Mouse (Mus musculus) intestine, postnatal 0 days (tissue): ENCODE measurements around the gene Gls2. TPM values are rescaled to one million over a fixed set of nuclear protein-coding genes. Genes with fewer than 3 reads are reported as not detected.

Experiments used
- ATAC-seq: fragments of 200-750 bp; cut with Nextera tagmentation; 2 replicates; pipeline ENCODE4 v1.8.0; 2017; ENCODE audit warnings: mild to moderate bottlenecking, moderate TSS enrichment, moderate library complexity
- H3K27ac ChIP-seq: fragments of 300-500 bp; sonication (generic); 2 replicates; pipeline ENCODE4 v1.5.1; 2014; ENCODE audit warnings: mild to moderate bottlenecking, low read depth, low read length, moderate library complexity
- H3K27me3 ChIP-seq: fragments of 300-500 bp; sonication (generic); replicated peaks from 2 replicates; pipeline ENCODE4 v1.6.1; 2014; ENCODE audit warnings: low read length, mixed read lengths; ENCODE audit not compliant: control insufficient read depth, insufficient read depth
- H3K36me3 ChIP-seq: fragments of 300-500 bp; sonication (generic); 2 replicates; pipeline ENCODE4 v1.6.1; 2014; ENCODE audit warnings: mild to moderate bottlenecking, moderate library complexity; ENCODE audit not compliant: control insufficient read depth, insufficient read depth
- H3K4me1 ChIP-seq: fragments of 300-500 bp; sonication (generic); replicated peaks from 2 replicates; pipeline ENCODE4 v1.6.1; 2014; ENCODE audit warnings: antibody characterized with exemption, low read length, mixed read lengths; ENCODE audit not compliant: control insufficient read depth, insufficient read depth
- H3K4me2 ChIP-seq: fragments of 300-500 bp; sonication (generic); replicated peaks from 2 replicates; pipeline ENCODE4 v1.6.1; 2014; ENCODE audit warnings: low read depth, mild to moderate bottlenecking, moderate library complexity
- H3K4me3 ChIP-seq: fragments of 300-500 bp; sonication (generic); 2 replicates; pipeline ENCODE4 v1.5.1; 2014; ENCODE audit warnings: low read depth, low read length
- H3K9ac ChIP-seq: fragments of 300-500 bp; sonication (generic); 2 replicates; pipeline ENCODE4 v1.6.1; 2014; ENCODE audit warnings: mild to moderate bottlenecking, low read depth, low read length
- H3K9me3 ChIP-seq: fragments of 300-500 bp; sonication (generic); 2 replicates; pipeline ENCODE4 v1.6.1; 2016; ENCODE audit warnings: mixed run types; ENCODE audit not compliant: control insufficient read depth
- CTCF ChIP-seq: sonication (generic); IDR thresholded peaks from 2 replicates; pipeline ENCODE4 v1.5.1; 2016; ENCODE audit warnings: low read depth, mild to moderate bottlenecking, control low read depth, antibody characterized with exemption, moderate library complexity
- WGBS: fragments of 180-500 bp; shearing (Covaris S2); extraction: QIAGEN DNeasy Blood & Tissue Kit; methylation state at CpG from one replicate; pipeline ENCODE4 v1.1.7; 2014; 5-methylcytosine and 5-hydroxymethylcytosine counted together
- polyA plus RNA-seq: library from polyadenylated mRNA; unstranded; fragments of >200 nt; fragmentation: Nextera tagmentation; extraction: Ambion mirVana; gene quantifications from 2 replicates; pipeline ENCODE4 v1.2.1, GENCODE M21; 2015

Gls2 gene
- polyA plus RNA-seq, 1 experiment from 2014 or later: 0.42 TPM

- no peaks in the 10 kb centered on the region for H3K27me3 ChIP-seq
- no peaks in the 10 kb centered on the region for H3K9me3 ChIP-seq
- H3K27ac ChIP-seq: no peak overlapping the region
- no peaks in the 10 kb centered on the region for H3K4me1 ChIP-seq
- WGBS: 94% methylated on average over 8 of the region's 8 CpGs
- H3K4me3 ChIP-seq: no peak overlapping the region
- TF ChIP-seq CTCF: no peak
- ATAC-seq: no peak
- H3K9ac ChIP-seq: no peak overlapping the region
- H3K36me3 ChIP-seq: no peaks in the 10 kb centered on the region
- no peak overlapping the region for H3K4me2 ChIP-seq
Measured at GRCm38 (mm10) chr10:128228009-128228408, 33.8 kb downstream of the Gls2 start.

- Histone ChIP-seq H3K4me1 (no peaks in the 10 kb centered on the region), H3K4me2 (no peak overlapping the region), H3K27me3 (no peaks in the 10 kb centered on the region), H3K27ac (no peak overlapping the region), H3K4me3 (no peak overlapping the region), H3K9ac (no peak overlapping the region), H3K36me3 (no peaks in the 10 kb centered on the region), H3K9me3 (no peaks in the 10 kb centered on the region)
- no peak for ATAC-seq
- no peak for TF ChIP-seq CTCF
- WGBS: 78% methylated on average over 12 of the region's 12 CpGs
Measured at GRCm38 (mm10) chr10:128230582-128230981, 36.3 kb downstream of the Gls2 start.

- Histone ChIP-seq H3K27ac (peak overlapping the region; percentile 79; the same call in 1 of the 2 replicates), H3K4me1 (no peaks in the 10 kb centered on the region), H3K27me3 (no peaks in the 10 kb centered on the region), H3K4me2 (peak overlapping the region; percentile 95), H3K9me3 (no peaks in the 10 kb centered on the region), H3K9ac (0 out of 2 replicates have a peak overlapping the region, but pooled peaks have one; percentile 67), H3K36me3 (no peaks in the 10 kb centered on the region), H3K4me3 (peak overlapping the region; percentile 86)
- ATAC-seq: no peak
- 9% methylated on average over 5 of the region's 5 CpGs for WGBS
- no peak for TF ChIP-seq CTCF
Measured at GRCm38 (mm10) chr10:128231146-128231545, 36.9 kb downstream of the Gls2 start.

- H3K27me3 ChIP-seq: no peaks in the 10 kb centered on the region
- peak within 1 kb of the TSS; percentile 79 for H3K27ac ChIP-seq
- TF ChIP-seq CTCF: no peak
- under 1% methylated on average over 58 of the region's 58 CpGs for WGBS
- H3K9ac ChIP-seq: peak within 1 kb of the TSS; percentile 67
- peak; percentile 89 for ATAC-seq
- H3K4me3 ChIP-seq: peak within 1 kb of the TSS; percentile 86
- H3K9me3 ChIP-seq: no peaks in the 10 kb centered on the region
- H3K4me1 ChIP-seq: no peaks in the 10 kb centered on the region
- H3K4me2 ChIP-seq: peak within 1 kb of the TSS; percentile 95
- no peaks in the 10 kb centered on the region for H3K36me3 ChIP-seq
Measured at GRCm38 (mm10) chr10:128231697-128232419, 37.6 kb downstream of the Gls2 start, which contains the start of gene Timeless. Gene Timeless, plus strand, starts transcription at chr10:128232065.

GRCm38 (mm10) chr10:128232420-128232985 lies 38.2 kb downstream of the Gls2 start:
- H3K9ac ChIP-seq: peak overlapping the region; percentile 67
- no peaks in the 10 kb centered on the region for H3K27me3 ChIP-seq
- no peaks in the 10 kb centered on the region for H3K4me1 ChIP-seq
- no peaks in the 10 kb centered on the region for H3K9me3 ChIP-seq
- H3K4me2 ChIP-seq: peak overlapping the region; percentile 95
- under 1% methylated on average over 14 of the region's 14 CpGs for WGBS
- peak overlapping the region; percentile 79 for H3K27ac ChIP-seq
- no peaks in the 10 kb centered on the region for H3K36me3 ChIP-seq
- peak; percentile 89 for TF ChIP-seq CTCF
- H3K4me3 ChIP-seq: peak overlapping the region; percentile 86
- peak; percentile 59 for ATAC-seq

GRCm38 (mm10) chr10:128236321-128236720 lies 42.1 kb downstream of the Gls2 start:
- 70% methylated on average over 4 of the region's 4 CpGs for WGBS
- H3K4me3 ChIP-seq: no peak overlapping the region
- H3K4me2 ChIP-seq: no peak overlapping the region
- ATAC-seq: no peak
- TF ChIP-seq CTCF: no peak
- no peaks in the 10 kb centered on the region for H3K27me3 ChIP-seq
- no peak overlapping the region for H3K9ac ChIP-seq
- no peaks in the 10 kb centered on the region; the same call in 1 of the 2 replicates for H3K36me3 ChIP-seq
- H3K4me1 ChIP-seq: no peaks in the 10 kb centered on the region
- H3K27ac ChIP-seq: no peak overlapping the region
- H3K9me3 ChIP-seq: no peaks in the 10 kb centered on the region
